Mouse (Mus musculus): ENCODE data around the gene Slc7a5. TPM values are rescaled to one million over a fixed set of nuclear protein-coding genes. Genes with fewer than 3 reads are reported as not detected.
A peak's percentile ranks its signal among the peaks of the same experiment; 100 is the strongest.

The Slc7a5 gene
- 173 and 307 TPM in 2 replicates for total RNA-seq (2012; rRNA removed)

DNA sequence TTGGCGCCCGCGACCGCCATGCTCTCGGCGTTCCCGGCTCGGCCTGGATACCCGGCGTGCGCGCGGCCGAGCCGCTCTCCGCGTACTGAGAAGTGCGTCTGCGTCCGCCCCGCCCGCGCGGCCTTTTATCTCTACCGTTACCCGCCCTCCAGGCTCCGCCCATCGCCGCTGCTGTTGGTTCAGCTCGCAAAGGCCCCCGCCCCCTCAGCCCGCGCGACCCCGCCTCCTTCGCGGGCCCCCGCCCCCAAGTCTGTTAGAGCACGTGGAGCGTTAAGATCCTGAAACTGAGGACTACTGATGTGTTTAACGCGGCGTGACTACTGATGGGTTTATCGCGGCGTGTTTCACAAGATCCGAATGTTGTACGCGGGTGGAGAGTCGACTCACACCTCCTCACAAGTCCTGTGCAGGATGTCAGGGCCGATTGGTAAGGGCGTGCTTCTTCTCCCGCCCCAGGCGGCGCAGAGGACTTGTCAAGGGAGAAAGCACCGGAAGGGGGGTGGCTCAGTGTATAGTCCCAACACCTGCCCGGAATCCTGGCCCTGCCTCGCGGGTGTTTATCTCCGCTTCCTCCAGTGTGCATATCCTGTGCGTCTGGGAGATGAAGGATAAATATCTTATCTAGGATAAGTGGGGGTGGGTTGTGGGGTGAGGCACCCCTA is at the start of gene Slc7a5:
Slc7a5 (minus strand) TSS at position 108 of the 662 bp plus-strand sequence.
- in situ Hi-C loops (cut with MboI; ENCODE audit: low sequenced_read_pairs in 2 of 2, unreplicated experiment in 2 of 2) = no loop called here

DNA sequence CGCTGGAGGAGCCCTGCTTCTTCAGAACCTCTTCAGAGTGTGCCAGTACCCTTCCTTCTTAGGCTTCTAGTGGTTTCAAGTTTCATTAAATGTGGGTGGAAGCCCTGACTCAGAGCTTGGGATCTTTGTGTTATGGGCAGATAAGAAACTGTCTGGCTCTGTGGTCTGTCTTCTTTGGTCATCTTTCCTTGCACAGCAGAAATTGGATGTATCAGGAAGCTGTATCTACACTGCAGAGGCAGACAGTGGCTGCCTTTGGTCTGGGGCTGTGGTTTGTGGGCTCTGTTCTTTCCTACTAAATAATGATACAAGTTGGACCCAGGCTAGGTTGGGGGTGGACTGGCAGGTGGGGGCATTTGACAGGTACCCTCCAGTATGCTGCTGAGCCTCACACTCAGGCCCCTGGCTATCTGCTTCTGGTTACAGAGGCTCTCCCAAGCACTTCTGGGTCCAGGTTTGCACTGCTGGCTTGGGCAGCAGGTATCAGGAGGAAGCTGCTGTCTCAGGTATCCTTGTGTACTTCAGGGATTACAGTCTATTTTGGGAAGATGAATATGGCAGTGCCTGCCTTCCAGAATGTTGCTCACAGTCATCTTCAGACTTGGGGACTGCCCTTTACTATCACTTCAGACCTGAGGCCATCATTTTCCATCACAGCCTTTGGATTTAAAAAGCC is 48.5 kb upstream of the Slc7a5 start:
- Histone ChIP-seq H3K4me1 (ENCODE audit: control insufficient read depth in 2 of 2, insufficient read depth in 2 of 2, low read length in 2 of 2, poor library complexity in 1 of 2) (peaks cover 0 to 21% of the 10 kb centered on the region in 2 experiments; a peak in 2 of 4 replicates), H3K9ac (ENCODE audit: insufficient read depth, low read depth, low read length, poor library complexity, severe bottlenecking) (no peak overlapping the region), H3K4me3 (ENCODE audit: insufficient read depth in 1 of 2, low read depth in 1 of 2, low read length in 2 of 2, poor library complexity in 1 of 2, severe bottlenecking in 1 of 2) (no peak overlapping the region), H3K9me3 (ENCODE audit: control insufficient read depth, insufficient read depth, low read depth, low read length) (no peaks in the 10 kb centered on the region), H3K27ac (ENCODE audit: insufficient read depth, low read depth, low read length, poor library complexity, severe bottlenecking) (no peak overlapping the region), H3K36me3 (ENCODE audit: control insufficient read depth, insufficient read depth, low read length, poor library complexity, severe bottlenecking) (peaks cover 22% of the 10 kb centered on the region)
- TF ChIP-seq HCFC1 (IDR thresholded peaks at IDR 0.05; ENCODE audit: borderline replicate concordance, insufficient read depth, low read length) (no peak), ZNF384 (IDR thresholded peaks at IDR 0.05; ENCODE audit: low read depth, low read length) (no peak), MAFK (IDR thresholded peaks at IDR 0.05; ENCODE audit: insufficient read depth, low read depth, low read length) (no peak), CHD2 (IDR thresholded peaks at IDR 0.05; ENCODE audit: low read depth, low read length) (no peak), ZC3H11A (IDR thresholded peaks at IDR 0.05; ENCODE audit: borderline replicate concordance, low read depth, low read length) (no peak)
- DNase-seq (ENCODE audit: low read depth, low spot score) = no peak
- in situ Hi-C loops (cut with MboI; ENCODE audit: low sequenced_read_pairs in 2 of 2, unreplicated experiment in 2 of 2) = no loop called here

More for the DNA sequence above, at the start of gene Slc7a5:
- DNase-seq (ENCODE audit: low read depth, low spot score) = peak; percentile 90
- no peak within 1 kb of the TSS for H3K27ac ChIP-seq (ENCODE audit: insufficient read depth, low read depth, low read length, poor library complexity, severe bottlenecking)
- H3K9ac ChIP-seq (ENCODE audit: insufficient read depth, low read depth, low read length, poor library complexity, severe bottlenecking) = peak within 1 kb of the TSS; percentile 93
- H3K36me3 ChIP-seq (ENCODE audit: control insufficient read depth, insufficient read depth, low read length, poor library complexity, severe bottlenecking) = peaks cover 20% of the 10 kb centered on the region
- peak within 1 kb of the TSS; percentile 92 to 95 for H3K4me3 ChIP-seq (ENCODE audit: insufficient read depth in 1 of 2, low read depth in 1 of 2, low read length in 2 of 2, poor library complexity in 1 of 2, severe bottlenecking in 1 of 2)
- TF ChIP-seq ZNF384 (IDR thresholded peaks at IDR 0.05; ENCODE audit: low read depth, low read length) (no peak), CHD2 (IDR thresholded peaks at IDR 0.05; ENCODE audit: low read depth, low read length) (no peak), HCFC1 (IDR thresholded peaks at IDR 0.05; ENCODE audit: borderline replicate concordance, insufficient read depth, low read length) (peak; percentile 13; the same call in 1 of the 2 replicates), ZC3H11A (IDR thresholded peaks at IDR 0.05; ENCODE audit: borderline replicate concordance, low read depth, low read length) (no peak), MAFK (IDR thresholded peaks at IDR 0.05; ENCODE audit: insufficient read depth, low read depth, low read length) (no peak)
- peaks cover 10 to 21% of the 10 kb centered on the region in 2 experiments; a peak in 3 of 4 replicates for H3K4me1 ChIP-seq (ENCODE audit: control insufficient read depth in 2 of 2, insufficient read depth in 2 of 2, low read length in 2 of 2, poor library complexity in 1 of 2)
- no peaks in the 10 kb centered on the region for H3K9me3 ChIP-seq (ENCODE audit: control insufficient read depth, insufficient read depth, low read depth, low read length)

DNA sequence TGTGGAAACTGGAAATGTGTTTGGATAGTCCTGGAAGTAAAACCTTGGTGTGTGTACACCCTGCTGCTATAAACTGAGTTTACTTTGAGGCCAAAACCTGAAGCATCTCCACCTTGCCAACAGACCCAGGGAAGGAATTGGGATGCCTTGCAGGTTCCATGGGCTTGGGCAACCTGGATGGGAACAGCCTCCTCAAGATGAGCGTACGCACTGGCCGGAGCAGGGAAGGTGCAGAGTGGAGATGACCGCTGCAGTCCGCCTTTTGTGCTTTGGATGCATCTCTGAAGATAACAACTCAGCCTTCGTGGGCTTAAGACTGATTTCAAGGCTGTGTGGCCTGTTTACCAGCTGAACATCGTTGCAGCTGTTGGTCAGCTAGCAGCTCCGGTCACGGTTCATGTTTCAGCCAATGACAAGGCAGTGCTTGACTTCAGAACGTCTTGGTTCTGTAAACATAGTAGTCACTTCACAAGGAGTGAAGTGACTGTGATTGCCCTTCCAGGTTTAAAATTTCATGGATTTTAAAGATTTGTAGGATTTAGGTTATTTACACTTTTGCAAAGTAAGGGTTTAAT is 47.6 kb upstream of the Slc7a5 start:
- H3K4me3 ChIP-seq (ENCODE audit: insufficient read depth in 1 of 2, low read depth in 1 of 2, low read length in 2 of 2, poor library complexity in 1 of 2, severe bottlenecking in 1 of 2) = no peak overlapping the region
- H3K27ac ChIP-seq (ENCODE audit: insufficient read depth, low read depth, low read length, poor library complexity, severe bottlenecking) = no peak overlapping the region
- in situ Hi-C loops (cut with MboI; ENCODE audit: low sequenced_read_pairs in 2 of 2, unreplicated experiment in 2 of 2) = no loop called here
- H3K9ac ChIP-seq (ENCODE audit: insufficient read depth, low read depth, low read length, poor library complexity, severe bottlenecking) = 0 out of 2 replicates have a peak overlapping the region, but pooled peaks have one; percentile 42
- peaks cover 0 to 21% of the 10 kb centered on the region in 2 experiments; a peak in 2 of 4 replicates for H3K4me1 ChIP-seq (ENCODE audit: control insufficient read depth in 2 of 2, insufficient read depth in 2 of 2, low read length in 2 of 2, poor library complexity in 1 of 2)
- DNase-seq (ENCODE audit: low read depth, low spot score) = no peak
- H3K36me3 ChIP-seq (ENCODE audit: control insufficient read depth, insufficient read depth, low read length, poor library complexity, severe bottlenecking) = peaks cover 22% of the 10 kb centered on the region
- no peaks in the 10 kb centered on the region for H3K9me3 ChIP-seq (ENCODE audit: control insufficient read depth, insufficient read depth, low read depth, low read length)
- TF ChIP-seq MAFK (IDR thresholded peaks at IDR 0.05; ENCODE audit: insufficient read depth, low read depth, low read length) = no peak
- no peak for TF ChIP-seq ZC3H11A (IDR thresholded peaks at IDR 0.05; ENCODE audit: borderline replicate concordance, low read depth, low read length)
- TF ChIP-seq ZNF384 (IDR thresholded peaks at IDR 0.05; ENCODE audit: low read depth, low read length) = no peak
- TF ChIP-seq HCFC1 (IDR thresholded peaks at IDR 0.05; ENCODE audit: borderline replicate concordance, insufficient read depth, low read length) = no peak
- TF ChIP-seq CHD2 (IDR thresholded peaks at IDR 0.05; ENCODE audit: low read depth, low read length) = no peak

DNA sequence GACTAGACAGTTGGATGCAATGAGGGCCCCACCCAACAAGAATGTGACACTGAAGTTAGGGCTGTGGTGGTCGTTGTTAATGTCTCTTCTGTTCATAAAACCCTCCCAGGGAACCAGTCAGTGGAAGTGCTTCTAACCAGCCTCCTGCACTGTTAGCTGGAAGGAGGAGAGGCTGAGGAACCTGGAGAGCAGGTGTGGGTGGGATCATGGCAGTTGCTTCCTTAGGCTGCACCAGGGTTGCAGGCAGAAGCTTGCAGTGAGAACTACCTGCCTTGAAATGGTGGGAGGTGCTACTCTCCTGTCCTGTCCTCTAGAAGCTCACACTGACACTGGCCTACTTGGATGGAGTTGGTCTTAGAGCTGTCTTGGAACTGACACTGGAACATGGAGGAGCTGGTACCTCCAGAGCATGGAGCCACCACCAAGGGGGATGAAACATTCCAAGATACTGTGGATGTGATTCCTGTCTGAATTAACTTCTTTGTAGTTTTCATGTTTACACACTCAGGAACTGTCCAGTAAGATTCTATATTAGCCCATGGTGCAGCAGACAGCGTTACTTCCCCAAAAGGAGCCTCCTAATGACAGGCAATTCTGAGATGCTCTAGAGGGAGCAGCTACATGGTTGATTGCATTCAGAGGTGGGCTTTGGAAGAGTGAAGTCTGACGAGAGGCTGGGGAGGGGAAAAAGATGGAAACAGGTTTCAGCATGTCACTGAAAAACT is 46.5 kb upstream of the Slc7a5 start:
- Histone ChIP-seq H3K4me1 (ENCODE audit: control insufficient read depth in 2 of 2, insufficient read depth in 2 of 2, low read length in 2 of 2, poor library complexity in 1 of 2) (peaks cover 0 to 21% of the 10 kb centered on the region in 2 experiments; a peak in 2 of 4 replicates), H3K27ac (ENCODE audit: insufficient read depth, low read depth, low read length, poor library complexity, severe bottlenecking) (no peak overlapping the region), H3K36me3 (ENCODE audit: control insufficient read depth, insufficient read depth, low read length, poor library complexity, severe bottlenecking) (peaks cover 22% of the 10 kb centered on the region), H3K9me3 (ENCODE audit: control insufficient read depth, insufficient read depth, low read depth, low read length) (no peaks in the 10 kb centered on the region), H3K9ac (ENCODE audit: insufficient read depth, low read depth, low read length, poor library complexity, severe bottlenecking) (no peak overlapping the region), H3K4me3 (ENCODE audit: insufficient read depth in 1 of 2, low read depth in 1 of 2, low read length in 2 of 2, poor library complexity in 1 of 2, severe bottlenecking in 1 of 2) (no peak overlapping the region)
- TF ChIP-seq ZC3H11A (IDR thresholded peaks at IDR 0.05; ENCODE audit: borderline replicate concordance, low read depth, low read length) = no peak
- TF ChIP-seq CHD2 (IDR thresholded peaks at IDR 0.05; ENCODE audit: low read depth, low read length) = no peak
- no peak for TF ChIP-seq ZNF384 (IDR thresholded peaks at IDR 0.05; ENCODE audit: low read depth, low read length)
- TF ChIP-seq HCFC1 (IDR thresholded peaks at IDR 0.05; ENCODE audit: borderline replicate concordance, insufficient read depth, low read length) = no peak
- no peak for DNase-seq (ENCODE audit: low read depth, low spot score)
- in situ Hi-C loops (cut with MboI; ENCODE audit: low sequenced_read_pairs in 2 of 2, unreplicated experiment in 2 of 2) = no loop called here

Measured in ES-E14 (cell line).